Mouse (Mus musculus) adrenal gland, adult 10 weeks (tissue): ENCODE data around the gene Fam213a. TPM values are rescaled to one million over a fixed set of nuclear protein-coding genes. Genes with fewer than 3 reads are reported as not detected.

Source experiments
- polyA plus RNA-seq: library from polyadenylated mRNA; stranded (reverse); fragments of 350-450 nt; fragmentation: Illumina TruSeq; extraction: RNeasy Lipid Tissue Mini Kit (QIAGEN cat#74804); gene quantifications from one replicate; pipeline ENCODE4 v1.2.3, GENCODE M21; 2014; ENCODE audit warnings: low read depth, low replicate concordance

Gene Fam213a
- polyA plus RNA-seq, result 183 TPM

GRCm38 (mm10) chr14:41013630-41014613 lies at the start of gene Fam213a:
TSS of gene Fam213a (minus strand) at chr14:41013788.

GRCm38 (mm10) chr14:40966392-40966861 lies 47.2 kb downstream of the Fam213a start, which contains the start of gene Tspan14:
TSS of gene Tspan14 (minus strand) at chr14:40966807.

Other genes with a start within 250 kb of the Fam213a start
- gene Sh2d4b, start 120.5 kb downstream of the Fam213a start, polyA plus RNA-seq, result 1.5 TPM
- gene Tspan14, start 47.0 kb downstream of the Fam213a start, polyA plus RNA-seq, result 10.7 TPM
- gene Dydc2, start 55.4 kb upstream of the Fam213a start, polyA plus RNA-seq, result not detected
- 0.82 TPM for gene Dydc1, start 59.1 kb upstream of the Fam213a start, polyA plus RNA-seq
- not detected for gene Mat1a, start 91.2 kb upstream of the Fam213a start, polyA plus RNA-seq
- not detected for gene Sftpa1, start 118.0 kb upstream of the Fam213a start, polyA plus RNA-seq
- not detected for gene Mbl1, start 137.7 kb upstream of the Fam213a start, polyA plus RNA-seq
- not detected for gene Sftpd, start 171.4 kb upstream of the Fam213a start, polyA plus RNA-seq